Mouse (Mus musculus): ENCODE results near the gene Mrpl23. TPM values are rescaled to one million over a fixed set of nuclear protein-coding genes. Genes with fewer than 3 reads are reported as not detected.

The Mrpl23 gene
- polyA plus RNA-seq, 1 experiment from 2014 or later: 44.9 TPM

DNA sequence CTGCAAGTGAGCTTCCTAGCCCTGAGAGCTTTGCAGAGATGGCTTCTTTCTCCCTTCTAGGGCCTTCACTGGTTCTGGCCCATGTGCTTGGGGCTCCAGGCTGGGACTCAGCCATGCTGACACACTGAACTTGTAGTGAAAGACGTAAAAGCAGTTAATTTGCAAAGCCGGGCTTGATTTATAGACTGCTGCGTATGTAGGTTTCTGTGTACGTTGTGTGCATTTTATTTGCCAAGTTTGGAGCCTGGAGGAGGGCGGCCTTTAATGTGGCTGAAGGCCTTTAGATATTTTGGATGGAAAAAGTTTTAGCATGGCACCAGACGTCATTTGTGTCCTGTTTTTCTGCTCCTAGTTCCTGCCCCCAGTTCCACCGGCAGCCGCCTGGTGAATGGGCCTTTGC, 7.3 kb downstream of the Mrpl23 start:
- Histone ChIP-seq H3K4me1 (replicated peaks) (peaks cover 55% of the 10 kb centered on the region), H3K9ac (no peak overlapping the region), H3K4me2 (replicated peaks) (no peak overlapping the region), H3K9me3 (no peaks in the 10 kb centered on the region), H3K36me3 (no peaks in the 10 kb centered on the region), H3K27me3 (replicated peaks) (no peaks in the 10 kb centered on the region), H3K4me3 (replicated peaks) (no peak overlapping the region), H3K27ac (peak overlapping the region; percentile 77; the same call in 1 of the 2 replicates)
- WGBS: 54% methylated on average over 8 of the region's 8 CpGs
- no peak for ATAC-seq

DNA sequence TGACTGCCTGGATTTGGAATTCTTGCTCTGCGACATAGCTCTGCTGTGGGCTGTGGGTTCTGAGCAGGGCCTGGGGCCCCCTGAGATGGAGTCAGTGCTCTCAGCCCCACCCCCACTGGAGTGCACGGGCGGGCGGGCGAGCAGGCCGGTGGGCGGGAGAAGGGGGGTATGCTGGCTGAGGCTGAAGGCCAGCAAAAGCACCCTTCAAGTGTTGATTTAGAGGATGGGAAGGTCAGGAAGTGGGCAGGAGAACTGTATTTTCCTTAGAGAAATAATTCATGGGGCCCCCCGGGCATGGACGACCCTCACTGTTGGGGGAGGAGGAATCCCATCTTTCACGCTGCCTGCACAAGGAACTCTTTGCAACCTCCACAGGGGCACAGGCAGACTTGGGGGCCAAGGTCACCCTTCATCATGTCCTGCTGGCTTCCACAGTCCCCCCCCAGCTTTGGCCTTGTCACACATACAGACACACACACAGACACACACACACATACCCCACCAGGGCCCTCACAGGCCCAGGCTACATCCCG, 10.4 kb downstream of the Mrpl23 start:
- no peaks in the 10 kb centered on the region for H3K36me3 ChIP-seq
- 21% methylated on average over 11 of the region's 11 CpGs for WGBS
- H3K9me3 ChIP-seq: no peaks in the 10 kb centered on the region
- H3K4me2 ChIP-seq (replicated peaks): no peak overlapping the region
- peak; percentile 62 for ATAC-seq
- 0 out of 2 replicates have a peak overlapping the region, but pooled peaks have one; percentile 12 for H3K9ac ChIP-seq
- H3K4me1 ChIP-seq (replicated peaks): peaks cover 41% of the 10 kb centered on the region
- H3K27ac ChIP-seq: peak overlapping the region; percentile 64
- no peaks in the 10 kb centered on the region for H3K27me3 ChIP-seq (replicated peaks)
- no peak overlapping the region for H3K4me3 ChIP-seq (replicated peaks)

DNA sequence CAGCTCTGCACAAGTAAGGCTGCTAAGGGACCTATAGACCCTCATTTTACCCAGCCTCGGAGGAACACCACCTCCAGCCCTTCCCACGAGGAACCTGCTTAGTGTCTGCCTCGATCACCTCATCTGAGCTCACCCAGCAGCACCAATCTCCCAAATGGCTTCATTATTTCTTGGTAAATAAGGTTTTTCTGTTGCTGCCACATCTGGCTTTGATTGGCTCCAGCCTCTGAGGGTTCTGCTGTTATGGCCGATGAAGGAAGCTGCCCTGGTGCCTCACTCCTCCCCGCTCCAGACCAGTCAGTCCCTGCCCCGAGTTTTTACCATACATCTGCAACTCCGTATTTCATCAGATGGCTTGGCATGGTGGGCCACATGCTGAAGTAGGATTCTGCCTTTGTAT, 13.5 kb downstream of the Mrpl23 start:
- Histone ChIP-seq H3K36me3 (no peaks in the 10 kb centered on the region), H3K9me3 (no peaks in the 10 kb centered on the region), H3K4me2 (replicated peaks) (no peak overlapping the region), H3K4me1 (replicated peaks) (peaks cover 20% of the 10 kb centered on the region), H3K27ac (no peak overlapping the region), H3K9ac (no peak overlapping the region), H3K27me3 (replicated peaks) (no peaks in the 10 kb centered on the region), H3K4me3 (replicated peaks) (no peak overlapping the region)
- ATAC-seq: no peak
- WGBS: 68% methylated on average over 7 of the region's 7 CpGs

DNA sequence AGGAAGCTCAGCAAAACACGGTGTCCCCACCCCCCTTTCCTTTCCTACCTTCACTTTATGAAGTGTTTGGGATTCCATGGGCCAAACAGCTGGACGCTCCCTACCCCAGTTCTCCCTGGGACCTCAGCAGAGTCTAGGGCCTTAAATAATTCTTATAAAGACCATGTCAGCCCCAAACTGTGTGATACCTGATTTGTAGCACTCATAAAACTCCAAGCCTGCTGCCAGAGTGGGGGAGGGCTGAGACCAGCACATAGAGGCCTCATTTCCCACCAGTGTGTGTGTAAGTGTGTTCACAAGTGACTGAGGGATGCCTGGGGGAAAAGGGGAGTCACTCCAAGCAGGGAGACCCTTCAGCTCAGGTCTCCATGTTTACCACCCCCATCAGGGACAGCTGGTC, 15.4 kb downstream of the Mrpl23 start:
- Histone ChIP-seq H3K36me3 (no peaks in the 10 kb centered on the region), H3K27me3 (replicated peaks) (no peaks in the 10 kb centered on the region), H3K4me2 (replicated peaks) (no peak overlapping the region), H3K9ac (no peak overlapping the region), H3K4me3 (replicated peaks) (no peak overlapping the region), H3K9me3 (no peaks in the 10 kb centered on the region), H3K27ac (0 out of 2 replicates have a peak overlapping the region, but pooled peaks have one; percentile 11), H3K4me1 (replicated peaks) (peaks cover 21% of the 10 kb centered on the region)
- 28% methylated on average over 2 of the region's 2 CpGs for WGBS
- no peak for ATAC-seq

DNA sequence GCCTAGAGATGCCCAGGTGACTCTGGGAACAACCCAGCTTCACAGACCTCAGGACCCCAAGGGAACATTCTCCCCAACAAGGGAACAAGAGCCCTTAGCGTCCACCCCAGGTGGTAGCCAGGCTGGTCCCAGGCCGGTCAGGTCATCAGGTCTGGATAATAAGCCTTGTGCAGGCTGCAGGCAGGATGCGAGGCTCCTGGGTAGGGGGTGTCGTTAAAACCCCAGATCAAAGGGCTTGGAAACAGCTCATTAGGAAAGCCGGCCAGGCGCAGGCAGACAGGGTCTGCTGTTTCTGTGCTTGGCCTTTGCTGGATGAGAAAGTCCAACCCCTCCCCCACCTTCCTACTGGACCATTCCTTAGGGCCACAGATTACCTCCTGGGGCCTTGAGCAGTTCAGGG, 16.2 kb downstream of the Mrpl23 start:
- 63% methylated on average over 6 of the region's 6 CpGs for WGBS
- Histone ChIP-seq H3K27ac (no peak overlapping the region), H3K4me1 (replicated peaks) (peaks cover 20% of the 10 kb centered on the region), H3K4me2 (replicated peaks) (no peak overlapping the region), H3K9ac (no peak overlapping the region), H3K27me3 (replicated peaks) (no peaks in the 10 kb centered on the region), H3K9me3 (no peaks in the 10 kb centered on the region), H3K4me3 (replicated peaks) (no peak overlapping the region), H3K36me3 (no peaks in the 10 kb centered on the region)
- ATAC-seq: no peak

DNA sequence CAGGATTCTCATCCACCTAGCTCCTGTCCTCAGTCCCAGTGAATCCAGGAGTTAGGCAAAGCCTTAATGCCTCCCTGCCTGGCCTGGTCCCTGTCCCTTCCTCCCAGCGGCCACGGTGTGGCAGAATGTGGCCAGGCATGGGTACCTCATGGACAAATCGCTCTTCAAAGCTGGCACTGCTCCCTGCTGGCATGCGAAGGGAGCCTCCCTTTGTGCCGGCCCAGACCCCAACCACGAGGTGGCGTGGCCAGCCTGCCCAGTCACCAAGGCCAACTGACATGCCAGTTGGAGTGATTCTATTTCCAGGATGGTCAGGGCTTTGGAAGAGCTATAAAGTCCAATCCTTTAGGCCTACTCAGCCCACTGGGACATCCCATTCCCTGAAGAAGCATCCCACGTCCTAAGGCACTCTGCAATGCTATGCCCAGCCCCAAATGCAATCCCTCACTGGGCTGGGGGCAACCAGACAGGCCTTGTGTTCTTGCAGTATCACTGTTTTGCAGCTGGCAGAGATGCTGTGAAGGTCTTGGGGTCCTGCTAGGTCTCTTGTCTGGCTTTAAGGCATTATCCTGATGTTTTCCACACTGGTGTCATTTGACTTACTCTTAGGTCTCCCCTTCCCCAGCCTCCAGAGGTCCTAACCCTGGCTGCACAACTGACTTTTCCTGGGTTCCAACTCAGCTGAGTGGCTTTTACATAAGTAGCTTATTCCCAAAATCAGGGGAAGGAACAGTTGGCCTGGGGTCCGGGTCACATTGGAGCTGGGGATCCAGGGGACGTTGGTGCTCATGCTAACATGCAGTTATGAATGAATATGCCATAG, 17.7 kb downstream of the Mrpl23 start:
- H3K27ac ChIP-seq: no peak overlapping the region
- no peaks in the 10 kb centered on the region for H3K27me3 ChIP-seq (replicated peaks)
- no peak for ATAC-seq
- H3K4me1 ChIP-seq (replicated peaks): peaks cover 33% of the 10 kb centered on the region
- no peak overlapping the region for H3K9ac ChIP-seq
- no peaks in the 10 kb centered on the region for H3K36me3 ChIP-seq
- H3K9me3 ChIP-seq: no peaks in the 10 kb centered on the region
- H3K4me2 ChIP-seq (replicated peaks): no peak overlapping the region
- no peak overlapping the region for H3K4me3 ChIP-seq (replicated peaks)
- 80% methylated on average over 10 of the region's 10 CpGs for WGBS

DNA sequence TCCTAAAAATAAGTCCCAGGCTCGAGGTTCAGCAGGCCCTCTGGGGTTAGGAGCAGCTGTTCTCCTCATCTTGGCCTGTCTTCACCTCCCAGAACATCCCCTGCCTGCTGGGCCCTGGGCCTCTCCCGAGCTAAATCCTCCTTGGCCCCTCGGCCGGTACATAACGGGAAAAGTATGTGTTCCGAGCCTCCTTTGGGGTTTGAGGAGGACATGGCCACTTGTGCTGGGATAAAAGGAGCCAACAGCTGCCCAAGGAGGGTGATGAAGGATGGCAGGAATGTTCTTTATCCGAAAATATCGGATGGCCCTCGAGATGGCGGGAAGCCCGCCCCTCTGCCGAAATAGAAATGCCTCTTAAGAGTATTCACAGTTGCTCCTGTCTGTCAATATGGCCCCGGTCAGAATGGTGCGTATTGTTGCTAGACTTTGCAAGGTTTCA, 18.5 kb downstream of the Mrpl23 start:
- Histone ChIP-seq H3K4me2 (replicated peaks) (no peak overlapping the region), H3K27me3 (replicated peaks) (no peaks in the 10 kb centered on the region), H3K36me3 (no peaks in the 10 kb centered on the region), H3K4me3 (replicated peaks) (no peak overlapping the region), H3K9ac (no peak overlapping the region), H3K27ac (no peak overlapping the region), H3K9me3 (no peaks in the 10 kb centered on the region), H3K4me1 (replicated peaks) (peaks cover 36% of the 10 kb centered on the region)
- WGBS: 76% methylated on average over 14 of the region's 14 CpGs
- no peak for ATAC-seq

DNA sequence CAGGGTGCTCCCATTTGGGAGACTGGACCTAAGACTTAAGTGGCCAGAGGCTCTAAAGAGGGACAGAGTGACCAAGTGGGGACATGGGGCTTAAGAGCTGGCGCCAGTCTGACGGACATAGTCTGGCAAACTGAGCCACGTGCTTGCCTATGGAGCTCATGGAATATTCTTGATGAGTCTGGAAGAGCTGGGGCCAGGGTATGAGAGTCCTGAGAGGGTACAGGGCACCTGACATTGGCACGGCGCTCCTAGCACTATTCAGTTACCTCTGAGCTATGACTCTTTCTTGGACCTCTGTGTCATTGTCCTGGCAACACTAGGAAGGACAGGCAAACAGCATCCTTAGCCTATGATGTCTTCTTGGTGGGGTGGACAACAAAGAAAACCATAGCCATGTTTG, 19.2 kb downstream of the Mrpl23 start:
- Histone ChIP-seq H3K4me2 (replicated peaks) (no peak overlapping the region), H3K9me3 (no peaks in the 10 kb centered on the region), H3K36me3 (no peaks in the 10 kb centered on the region), H3K4me3 (replicated peaks) (no peak overlapping the region), H3K9ac (no peak overlapping the region), H3K4me1 (replicated peaks) (peaks cover 38% of the 10 kb centered on the region), H3K27ac (no peak overlapping the region), H3K27me3 (replicated peaks) (no peaks in the 10 kb centered on the region)
- ATAC-seq: no peak
- WGBS: 97% methylated on average over 5 of the region's 5 CpGs

DNA sequence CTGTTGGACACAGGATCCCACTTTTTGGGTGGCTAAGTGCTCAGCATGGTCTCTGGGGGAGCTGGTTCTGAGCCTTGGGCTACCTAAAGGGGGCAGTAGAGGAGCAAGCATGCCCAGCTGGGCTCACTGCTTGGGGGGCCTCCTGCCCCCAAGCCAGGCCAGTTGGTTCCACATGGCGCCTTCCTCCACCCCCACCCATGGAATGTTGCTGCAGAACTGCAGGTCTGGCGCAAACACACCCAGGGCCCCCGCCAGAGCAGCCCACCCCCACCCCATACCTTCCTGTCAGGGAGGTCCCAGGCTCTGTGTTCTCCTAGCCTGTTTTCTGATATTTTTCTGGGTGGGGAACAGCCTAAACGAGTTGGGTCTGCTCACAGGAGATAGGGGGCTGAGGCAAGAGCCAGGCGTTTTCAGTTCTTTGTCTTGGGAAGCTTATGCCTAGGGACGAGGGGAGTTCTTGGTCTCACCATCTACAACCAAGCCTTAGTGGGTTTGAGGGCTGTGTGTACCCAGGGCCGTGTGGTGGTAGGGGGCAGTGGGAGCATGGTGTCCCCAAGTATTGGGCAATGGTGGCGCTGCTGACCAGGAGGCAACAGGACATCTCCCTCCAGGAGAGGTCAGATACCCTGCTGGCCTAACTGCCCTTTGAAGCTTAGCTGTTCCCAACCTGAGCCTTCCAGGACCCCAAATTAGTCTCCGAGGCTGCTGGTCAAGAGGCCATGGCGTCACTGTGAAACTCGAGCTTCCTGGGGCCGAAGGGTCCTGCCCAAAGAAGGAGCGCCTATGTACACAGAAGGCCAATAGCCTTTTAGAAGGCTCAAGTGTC, 20.3 kb downstream of the Mrpl23 start:
- no peaks in the 10 kb centered on the region for H3K36me3 ChIP-seq
- H3K27me3 ChIP-seq (replicated peaks): no peaks in the 10 kb centered on the region
- peak overlapping the region; percentile 4; the same call in 1 of the 2 replicates for H3K9ac ChIP-seq
- H3K9me3 ChIP-seq: no peaks in the 10 kb centered on the region
- H3K27ac ChIP-seq: peak overlapping the region; percentile 84
- peak; percentile 50 for ATAC-seq
- WGBS: 33% methylated on average over 13 of the region's 13 CpGs
- H3K4me1 ChIP-seq (replicated peaks): peaks cover 37% of the 10 kb centered on the region
- no peak overlapping the region for H3K4me2 ChIP-seq (replicated peaks)
- H3K4me3 ChIP-seq (replicated peaks): no peak overlapping the region

DNA sequence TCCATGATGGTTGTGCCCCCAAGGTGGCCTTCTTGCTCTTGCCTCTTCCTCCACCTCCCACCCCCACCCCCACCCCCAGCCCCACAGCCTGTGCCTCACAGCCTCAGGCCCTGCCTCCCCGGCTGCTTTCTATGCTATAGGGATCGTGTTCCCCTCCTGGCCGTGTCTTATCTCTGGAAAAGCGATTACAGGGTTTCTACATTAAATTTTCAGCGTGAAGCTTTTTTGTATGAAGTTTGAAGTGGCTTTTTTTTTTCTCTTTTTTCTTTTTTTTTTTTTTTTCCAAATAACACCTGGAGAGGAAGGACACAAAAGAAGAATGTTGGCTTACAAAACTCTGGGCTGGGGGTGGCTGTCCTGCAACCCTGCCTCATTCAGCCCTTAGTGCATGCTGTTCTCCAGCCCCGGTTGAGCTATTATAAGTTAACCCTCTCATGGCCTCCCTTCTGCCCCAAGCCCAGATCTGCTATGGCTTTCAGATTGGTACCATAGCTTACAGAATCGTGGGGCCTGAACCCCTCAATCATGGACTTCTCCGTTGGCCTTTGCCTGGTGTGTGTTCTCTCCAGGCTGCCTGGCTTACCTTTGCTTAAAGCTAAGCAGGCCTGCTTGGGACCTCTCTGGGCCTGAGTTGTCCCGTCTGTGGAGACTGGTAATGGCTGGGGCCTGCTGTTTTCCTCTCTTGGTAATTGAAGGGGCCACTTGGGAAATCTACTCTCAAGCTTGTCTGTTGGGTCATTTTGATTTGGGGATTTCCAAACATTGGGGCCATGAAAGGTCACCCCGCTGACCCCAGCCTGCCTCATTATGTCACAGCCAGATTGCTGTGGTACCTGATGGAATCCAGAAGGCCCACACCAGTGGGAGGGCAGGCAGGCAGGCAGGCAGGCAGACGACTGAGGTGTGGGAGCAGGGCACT, 21.2 kb downstream of the Mrpl23 start:
- Histone ChIP-seq H3K9ac (0 out of 2 replicates have a peak overlapping the region, but pooled peaks have one; percentile 4), H3K27me3 (replicated peaks) (no peaks in the 10 kb centered on the region), H3K36me3 (no peaks in the 10 kb centered on the region), H3K9me3 (no peaks in the 10 kb centered on the region), H3K4me3 (replicated peaks) (no peak overlapping the region), H3K27ac (peak overlapping the region; percentile 84), H3K4me1 (replicated peaks) (peaks cover 42% of the 10 kb centered on the region), H3K4me2 (replicated peaks) (no peak overlapping the region)
- 20% methylated on average over 11 of the region's 11 CpGs for WGBS
- ATAC-seq: no peak

DNA sequence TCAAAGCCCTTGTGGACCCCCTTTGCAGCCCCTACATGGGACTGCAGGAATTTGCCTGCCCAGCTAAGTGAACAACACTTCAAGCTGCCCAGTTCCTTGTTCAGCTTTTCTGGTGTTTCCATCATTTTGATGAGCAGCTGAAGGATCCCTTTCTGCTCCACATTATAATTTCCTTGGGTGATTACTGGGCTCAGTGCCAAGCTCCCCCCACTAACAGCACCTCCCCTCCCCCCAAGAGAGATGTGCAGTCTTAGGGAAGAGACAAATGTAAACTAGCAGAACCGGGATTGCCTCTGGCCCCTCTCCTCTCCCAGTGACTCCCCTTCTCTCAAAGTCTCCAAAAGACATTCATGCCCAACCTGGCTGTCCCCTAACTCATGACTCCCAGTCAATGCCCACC, 22.1 kb downstream of the Mrpl23 start:
- Histone ChIP-seq H3K9me3 (no peaks in the 10 kb centered on the region), H3K4me2 (replicated peaks) (no peak overlapping the region), H3K9ac (no peak overlapping the region), H3K27me3 (replicated peaks) (no peaks in the 10 kb centered on the region), H3K27ac (peak overlapping the region; percentile 84), H3K4me3 (replicated peaks) (no peak overlapping the region), H3K36me3 (no peaks in the 10 kb centered on the region), H3K4me1 (replicated peaks) (peaks cover 45% of the 10 kb centered on the region)
- no peak for ATAC-seq
- WGBS: 4% methylated on average over 1 of the region's 1 CpGs

Data from intestine, embryonic 15.5 days (tissue).